Mouse (Mus musculus) kidney, embryonic 14.5 days (tissue): Measurements from ENCODE around the gene BC052040. TPM values are rescaled to one million over a fixed set of nuclear protein-coding genes. Genes with fewer than 3 reads are reported as not detected.

ENCODE experiments used
- ATAC-seq: fragments of 200-750 bp; cut with Nextera tagmentation; 2 replicates; pipeline ENCODE4 v1.8.0; 2017; ENCODE audit warnings: moderate number of reproducible peaks, mild to moderate bottlenecking, moderate TSS enrichment, moderate library complexity; ENCODE audit not compliant: low FRiP score, low TSS enrichment
- H3K27ac ChIP-seq: fragments of 300-500 bp; sonication (generic); 2 replicates; pipeline ENCODE4 v1.5.1; 2014; ENCODE audit warnings: low read depth, mild to moderate bottlenecking, low read length, moderate library complexity, mixed read lengths
- H3K27me3 ChIP-seq: fragments of 300-500 bp; sonication (generic); 2 replicates; pipeline ENCODE4 v1.6.1; 2014; ENCODE audit warnings: mild to moderate bottlenecking, low read length; ENCODE audit not compliant: control insufficient read depth, insufficient read depth
- H3K36me3 ChIP-seq: fragments of 300-500 bp; sonication (generic); 2 replicates; pipeline ENCODE4 v1.6.1; 2014; ENCODE audit warnings: low read length, mixed read lengths; ENCODE audit not compliant: control insufficient read depth, insufficient read depth
- H3K4me1 ChIP-seq: fragments of 300-500 bp; sonication (generic); 2 replicates; pipeline ENCODE4 v1.6.1; 2014; ENCODE audit warnings: low read length, mixed read lengths; ENCODE audit not compliant: control insufficient read depth, insufficient read depth
- H3K4me2 ChIP-seq: fragments of 300-500 bp; sonication (generic); replicated peaks from 2 replicates; pipeline ENCODE4 v1.6.1; 2014; ENCODE audit warnings: low read depth, mild to moderate bottlenecking, low read length
- H3K4me3 ChIP-seq: fragments of 300-500 bp; sonication (generic); 2 replicates; pipeline ENCODE4 v1.5.1; 2014; ENCODE audit warnings: mild to moderate bottlenecking, low read length
- H3K9ac ChIP-seq: fragments of 300-500 bp; sonication (generic); 2 replicates; pipeline ENCODE4 v1.6.1; 2014; ENCODE audit warnings: low read depth, mild to moderate bottlenecking, low read length, moderate library complexity
- H3K9me3 ChIP-seq: fragments of 300-500 bp; sonication (generic); 2 replicates; pipeline ENCODE4 v1.6.1; 2016; ENCODE audit warnings: low read length; ENCODE audit not compliant: control insufficient read depth
- WGBS: fragments of 180-500 bp; shearing (Covaris S2); extraction: QIAGEN DNeasy Blood & Tissue Kit; methylation state at CpG from one replicate; pipeline ENCODE4 v1.1.7; 2014; 5-methylcytosine and 5-hydroxymethylcytosine counted together
- polyA plus RNA-seq: library from polyadenylated mRNA; unstranded; fragments of >200 nt; fragmentation: Nextera tagmentation; extraction: Ambion mirVana; gene quantifications from 2 replicates; pipeline ENCODE4 v1.2.1, GENCODE M21; 2014

The BC052040 gene
- polyA plus RNA-seq, 1 experiment from 2014 or later: 16.2 TPM

GRCm38 (mm10) chr2:115702610-115703009, 121.1 kb downstream of the BC052040 start:
- Histone ChIP-seq H3K4me3 (no peak overlapping the region), H3K4me2 (no peak overlapping the region), H3K9ac (no peak overlapping the region), H3K4me1 (no peaks in the 10 kb centered on the region), H3K36me3 (no peaks in the 10 kb centered on the region), H3K27ac (no peak overlapping the region), H3K9me3 (no peaks in the 10 kb centered on the region), H3K27me3 (no peaks in the 10 kb centered on the region)
- no peak for ATAC-seq
- 36% methylated on average over 5 of the region's 5 CpGs for WGBS

- Histone ChIP-seq H3K4me2 (no peak overlapping the region), H3K9ac (no peak overlapping the region; the same call in 1 of the 2 replicates), H3K36me3 (no peaks in the 10 kb centered on the region), H3K9me3 (peaks cover 11% of the 10 kb centered on the region), H3K4me3 (no peak overlapping the region), H3K27ac (peak overlapping the region; percentile 88), H3K27me3 (no peaks in the 10 kb centered on the region), H3K4me1 (peaks cover under 1% of the 10 kb centered on the region; the same call in 1 of the 2 replicates)
- peak; percentile 50; the same call in 1 of the 2 replicates for ATAC-seq
- WGBS: 27% methylated on average over 5 of the region's 5 CpGs
Measured at GRCm38 (mm10) chr2:115717535-115717934, 136.0 kb downstream of the BC052040 start.

- Histone ChIP-seq H3K27ac (peak overlapping the region; percentile 88; the same call in 1 of the 2 replicates), H3K9me3 (peaks cover 11% of the 10 kb centered on the region), H3K4me2 (no peak overlapping the region), H3K27me3 (no peaks in the 10 kb centered on the region), H3K4me3 (no peak overlapping the region), H3K4me1 (peaks cover 4% of the 10 kb centered on the region; the same call in 1 of the 2 replicates), H3K9ac (no peak overlapping the region), H3K36me3 (no peaks in the 10 kb centered on the region)
- peak; percentile 89 for ATAC-seq
- WGBS: 15% methylated on average over 3 of the region's 3 CpGs
Measured at GRCm38 (mm10) chr2:115717980-115718379, 136.5 kb downstream of the BC052040 start.

GRCm38 (mm10) chr2:115723452-115723851, 141.9 kb downstream of the BC052040 start:
- Histone ChIP-seq H3K27ac (peak overlapping the region; percentile 19; the same call in 1 of the 2 replicates), H3K36me3 (peaks cover 3% of the 10 kb centered on the region; the same call in 1 of the 2 replicates), H3K9me3 (peaks cover 11% of the 10 kb centered on the region), H3K4me3 (no peak overlapping the region), H3K27me3 (no peaks in the 10 kb centered on the region), H3K4me2 (no peak overlapping the region), H3K9ac (no peak overlapping the region), H3K4me1 (0 out of 2 replicates have a peak, but pooled peaks cover 9% of the 10 kb centered on the region)
- ATAC-seq: no peak
- WGBS: 43% methylated on average over 8 of the region's 8 CpGs

- no peak overlapping the region for H3K4me3 ChIP-seq
- no peaks in the 10 kb centered on the region for H3K27me3 ChIP-seq
- no peak overlapping the region for H3K4me2 ChIP-seq
- peaks cover 11% of the 10 kb centered on the region for H3K9me3 ChIP-seq
- H3K4me1 ChIP-seq: 0 out of 2 replicates have a peak, but pooled peaks cover 9% of the 10 kb centered on the region
- WGBS: 46% methylated on average over 6 of the region's 6 CpGs
- no peak overlapping the region for H3K9ac ChIP-seq
- H3K27ac ChIP-seq: no peak overlapping the region
- no peak for ATAC-seq
- H3K36me3 ChIP-seq: peaks cover 3% of the 10 kb centered on the region; the same call in 1 of the 2 replicates
Measured at GRCm38 (mm10) chr2:115724216-115724615, 142.7 kb downstream of the BC052040 start.

GRCm38 (mm10) chr2:115724726-115725125, 143.2 kb downstream of the BC052040 start:
- Histone ChIP-seq H3K4me3 (no peak overlapping the region), H3K36me3 (peaks cover 3% of the 10 kb centered on the region; the same call in 1 of the 2 replicates), H3K4me2 (no peak overlapping the region), H3K9me3 (peaks cover 11% of the 10 kb centered on the region), H3K9ac (no peak overlapping the region), H3K27ac (no peak overlapping the region), H3K27me3 (no peaks in the 10 kb centered on the region), H3K4me1 (0 out of 2 replicates have a peak, but pooled peaks cover 9% of the 10 kb centered on the region)
- ATAC-seq: no peak
- 92% methylated on average over 6 of the region's 6 CpGs for WGBS

GRCm38 (mm10) chr2:115725503-115725902, 144.0 kb downstream of the BC052040 start:
- H3K36me3 ChIP-seq: peaks cover 3% of the 10 kb centered on the region; the same call in 1 of the 2 replicates
- H3K9ac ChIP-seq: no peak overlapping the region
- peaks cover 5% of the 10 kb centered on the region; the same call in 1 of the 2 replicates for H3K9me3 ChIP-seq
- H3K4me2 ChIP-seq: no peak overlapping the region
- 58% methylated on average over 6 of the region's 6 CpGs for WGBS
- no peak overlapping the region for H3K4me3 ChIP-seq
- ATAC-seq: no peak
- no peak overlapping the region for H3K27ac ChIP-seq
- H3K4me1 ChIP-seq: 0 out of 2 replicates have a peak, but pooled peaks cover 9% of the 10 kb centered on the region
- no peaks in the 10 kb centered on the region for H3K27me3 ChIP-seq

GRCm38 (mm10) chr2:115725926-115726325, 144.4 kb downstream of the BC052040 start:
- H3K27me3 ChIP-seq: no peaks in the 10 kb centered on the region
- no peak for ATAC-seq
- peaks cover 1% of the 10 kb centered on the region; the same call in 1 of the 2 replicates for H3K9me3 ChIP-seq
- peaks cover 3% of the 10 kb centered on the region; the same call in 1 of the 2 replicates for H3K36me3 ChIP-seq
- no peak overlapping the region for H3K9ac ChIP-seq
- 47% methylated on average over 6 of the region's 6 CpGs for whole genome bisulfite sequencing
- no peak overlapping the region for H3K4me3 ChIP-seq
- 0 out of 2 replicates have a peak, but pooled peaks cover 9% of the 10 kb centered on the region for H3K4me1 ChIP-seq
- H3K4me2 ChIP-seq: no peak overlapping the region
- H3K27ac ChIP-seq: no peak overlapping the region

GRCm38 (mm10) chr2:115726806-115727205, 145.3 kb downstream of the BC052040 start:
- WGBS: 51% methylated on average over 5 of the region's 5 CpGs
- no peak for ATAC-seq
- H3K27me3 ChIP-seq: no peaks in the 10 kb centered on the region
- no peak overlapping the region for H3K27ac ChIP-seq
- H3K4me1 ChIP-seq: 0 out of 2 replicates have a peak, but pooled peaks cover 9% of the 10 kb centered on the region
- no peak overlapping the region for H3K4me2 ChIP-seq
- H3K9ac ChIP-seq: no peak overlapping the region
- H3K4me3 ChIP-seq: no peak overlapping the region
- peaks cover 3% of the 10 kb centered on the region; the same call in 1 of the 2 replicates for H3K36me3 ChIP-seq
- H3K9me3 ChIP-seq: no peaks in the 10 kb centered on the region
